Mouse (Mus musculus) thymus, adult 2 months (tissue): ENCODE results near the gene P2rx1.

Experiments
- CTCF ChIP-seq: fragments of 200-500 bp; IDR thresholded peaks from 2 replicates; pipeline ENCODE4 v1.5.1; 2012; ENCODE audit warnings: mild to moderate bottlenecking, control low read depth, low read length, moderate library complexity, borderline replicate concordance; ENCODE audit not compliant: control insufficient read depth, poor library complexity, insufficient read depth; ENCODE audit errors: extremely low read depth
- POLR2A ChIP-seq: fragments of 200-500 bp; IDR thresholded peaks from 2 replicates; pipeline ENCODE4 v1.6.1; 2012; ENCODE audit warnings: mild to moderate bottlenecking, low read length, control low read depth, moderate library complexity; ENCODE audit not compliant: control insufficient read depth, poor library complexity, insufficient read depth; ENCODE audit errors: extremely low read depth

GRCm38 (mm10) chr11:72951137-72952000 lies 47.5 kb upstream of the P2rx1 start:
- no peak for TF ChIP-seq CTCF
- no peak for TF ChIP-seq POLR2A
